Mouse (Mus musculus): ENCODE data around the gene Tpsab1.

- TF ChIP-seq ZC3H11A (IDR thresholded peaks at IDR 0.05; ENCODE audit: borderline replicate concordance, low read depth, low read length) (no peak), CHD2 (IDR thresholded peaks at IDR 0.05; ENCODE audit: low read depth, low read length) (no peak), ZNF384 (IDR thresholded peaks at IDR 0.05; ENCODE audit: low read depth, low read length) (no peak), HCFC1 (IDR thresholded peaks at IDR 0.05; ENCODE audit: borderline replicate concordance, insufficient read depth, low read length) (no peak), MAFK (IDR thresholded peaks at IDR 0.05; ENCODE audit: insufficient read depth, low read depth, low read length) (no peak)
These were observed 37.0 kb downstream of the Tpsab1 start, which contains the start of gene Prss28 for GRCm38 (mm10) chr17:25308346-25308745.

All from ES-E14 (cell line).